Mouse (Mus musculus): Measurements from ENCODE around the gene Usp6nl.

Usp6nl gene

DNA sequence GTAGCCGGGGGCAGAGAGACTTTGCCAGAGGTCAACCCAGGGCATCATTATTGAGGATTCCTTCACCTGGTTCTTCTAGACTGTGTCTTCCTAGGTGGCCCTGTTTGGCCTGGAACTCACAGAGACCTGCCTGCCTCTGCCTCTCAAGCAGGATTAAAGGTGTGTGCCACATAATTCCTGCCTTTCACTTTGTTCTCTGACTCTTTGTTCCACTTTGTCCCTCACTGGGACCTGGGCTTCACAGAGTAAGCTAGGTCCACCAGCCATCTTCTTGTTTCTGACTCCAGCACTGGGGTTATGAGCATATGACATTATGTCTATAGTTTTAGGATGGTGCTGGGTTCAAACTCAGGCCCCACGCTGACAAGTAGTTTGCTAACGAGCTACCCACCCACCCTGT lies 144.9 kb downstream of the Usp6nl start:
- in situ Hi-C loops (cut with MboI): no loop called here

DNA sequence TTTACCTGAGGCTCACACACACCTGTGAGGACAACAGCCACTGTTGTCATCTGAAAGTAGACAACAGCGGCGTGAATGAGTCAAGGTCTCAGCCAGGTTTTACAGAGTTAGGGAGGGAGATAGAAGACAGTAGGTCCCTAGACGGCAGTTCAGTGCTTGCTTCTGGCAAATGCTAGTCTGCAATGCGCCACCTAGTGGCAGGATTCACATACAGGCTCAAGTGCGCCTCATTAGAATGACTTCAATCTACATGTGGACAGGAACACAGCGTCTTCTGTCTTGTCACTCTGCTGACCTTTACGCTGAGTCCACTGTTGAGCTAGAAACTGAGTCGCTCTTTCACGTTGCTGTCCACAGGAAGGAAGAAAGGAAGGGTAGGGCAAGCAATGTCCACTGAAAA lies 146.7 kb downstream of the Usp6nl start:
- in situ Hi-C loops (cut with MboI): no loop called here

DNA sequence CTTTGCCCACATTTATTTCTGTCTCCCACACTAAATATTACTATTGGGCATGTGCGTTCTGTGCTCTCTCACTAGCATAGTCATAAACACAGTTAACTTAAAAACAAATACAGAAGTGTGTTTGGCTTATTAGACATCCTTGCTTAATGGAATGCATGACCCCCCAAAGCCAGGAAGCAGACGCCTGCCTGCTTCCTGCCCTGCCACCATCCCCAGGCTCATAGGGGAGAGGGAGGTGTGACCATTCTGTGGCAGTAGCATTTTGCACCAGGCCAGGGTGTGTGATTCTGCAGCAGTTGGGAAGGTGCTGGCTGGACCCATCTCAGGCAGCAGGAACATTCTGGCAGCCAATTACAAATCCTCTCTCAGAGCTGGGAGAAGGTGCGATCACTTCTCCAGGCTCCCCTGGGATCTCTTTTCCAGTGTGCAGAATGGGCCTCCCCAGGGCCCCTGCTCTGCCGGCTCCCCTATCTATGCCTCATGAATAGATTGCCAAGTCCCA lies 148.7 kb downstream of the Usp6nl start:
- in situ Hi-C loops (cut with MboI): loop anchor here (10.0 kb wide), 1 partner anchor 256 kb away; the partner anchor contains the start of gene Echdc3

DNA sequence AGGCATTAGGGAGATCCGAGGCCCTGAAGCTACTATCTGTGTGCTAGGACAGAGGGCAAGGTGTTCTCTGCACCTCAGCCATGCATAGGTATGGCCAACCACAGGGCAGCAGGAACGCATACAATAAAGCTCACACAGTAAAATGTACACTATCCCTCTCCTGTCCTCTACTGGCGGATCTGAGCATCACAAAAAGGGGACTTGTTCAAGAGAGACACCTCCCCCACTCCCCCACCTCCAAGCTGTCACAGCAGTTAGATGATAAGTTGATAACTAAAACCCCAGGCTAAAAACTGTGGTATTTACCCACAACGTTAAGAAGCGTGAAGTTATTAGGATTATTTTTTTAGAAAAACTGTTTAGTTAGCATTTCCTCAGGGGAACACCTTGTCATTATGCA lies 151.4 kb downstream of the Usp6nl start:
- in situ Hi-C loops (cut with MboI): loop anchor here (10.0 kb wide), 1 partner anchor 259 kb away; the partner anchor contains the start of gene Echdc3

DNA sequence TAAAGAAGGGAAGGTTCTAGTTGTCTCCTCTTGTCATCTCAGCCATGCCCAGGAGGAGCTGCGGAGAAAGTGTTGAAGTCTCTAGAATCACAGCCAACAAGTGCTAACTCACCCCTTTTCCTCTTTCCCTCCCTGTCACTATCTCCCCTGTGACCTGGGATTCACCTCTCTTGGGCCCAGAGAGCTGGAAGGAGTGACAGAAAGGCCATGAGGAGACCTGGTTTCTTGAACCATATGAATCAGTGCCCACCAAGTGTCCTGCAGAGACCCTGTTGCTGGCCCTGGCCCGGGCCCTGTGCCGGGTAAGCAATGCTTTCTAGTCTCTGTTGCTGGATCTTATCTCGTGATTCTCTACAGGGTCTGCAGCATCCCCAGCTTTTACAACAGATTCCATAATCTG lies 155.4 kb downstream of the Usp6nl start:
- in situ Hi-C loops (cut with MboI): loop anchor here (10.0 kb wide), 1 partner anchor 263 kb away; the partner anchor contains the start of gene Echdc3

DNA sequence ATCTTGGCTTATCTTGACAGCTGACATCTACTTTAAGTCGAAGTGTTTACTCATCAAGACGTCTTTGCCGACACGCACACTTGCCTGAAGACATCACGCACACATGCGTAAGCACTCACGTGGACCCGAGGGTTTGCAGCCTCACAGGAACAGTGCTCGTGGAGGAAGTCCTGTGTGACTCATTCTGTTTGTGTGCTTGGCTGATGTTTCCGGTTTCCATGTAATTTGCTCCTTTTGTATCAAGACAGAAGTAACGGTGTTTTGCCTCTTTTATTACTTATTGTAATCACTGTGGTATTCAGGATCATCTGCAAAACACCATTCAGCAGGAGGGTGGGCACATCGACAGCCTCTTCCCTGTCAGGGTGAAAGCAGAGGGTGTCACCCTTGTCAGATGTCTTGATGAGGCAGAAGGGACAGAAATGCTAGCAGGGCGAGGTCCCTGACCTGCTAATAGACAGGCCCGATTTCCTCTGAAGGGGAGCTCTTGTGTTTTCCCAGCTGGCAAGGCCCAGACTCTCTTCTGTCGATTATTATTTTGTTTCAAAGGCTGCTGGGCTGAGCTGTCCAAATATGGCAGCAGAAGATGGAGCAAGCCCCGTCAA lies 156.0 kb downstream of the Usp6nl start:
- in situ Hi-C loops (cut with MboI): loop anchor here (10.0 kb wide), 1 partner anchor 264 kb away; the partner anchor contains the start of gene Echdc3

DNA sequence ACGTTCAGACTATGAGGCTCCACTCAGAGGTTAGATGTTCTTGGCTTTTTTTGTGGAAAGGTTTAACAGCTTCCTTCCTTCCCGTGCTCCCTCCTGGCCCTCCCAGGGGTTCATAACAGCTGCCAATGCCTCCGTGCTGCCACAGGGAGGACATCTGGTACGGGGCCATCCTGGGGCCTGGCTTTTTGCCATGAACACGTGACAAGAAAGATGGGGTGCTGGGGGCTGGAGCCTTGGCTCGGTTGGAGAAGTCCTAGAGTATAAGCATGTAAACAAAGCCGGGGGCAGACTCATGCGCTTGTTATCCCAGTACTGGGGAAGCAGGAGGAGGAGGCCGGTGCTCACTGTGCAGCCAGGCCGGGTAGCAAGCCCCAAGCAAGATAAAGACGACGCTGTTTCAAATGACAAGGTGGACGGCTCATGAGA lies 156.5 kb downstream of the Usp6nl start:
- in situ Hi-C loops (cut with MboI): loop anchor here (10.0 kb wide), 1 partner anchor 264 kb away; the partner anchor contains the start of gene Echdc3

DNA sequence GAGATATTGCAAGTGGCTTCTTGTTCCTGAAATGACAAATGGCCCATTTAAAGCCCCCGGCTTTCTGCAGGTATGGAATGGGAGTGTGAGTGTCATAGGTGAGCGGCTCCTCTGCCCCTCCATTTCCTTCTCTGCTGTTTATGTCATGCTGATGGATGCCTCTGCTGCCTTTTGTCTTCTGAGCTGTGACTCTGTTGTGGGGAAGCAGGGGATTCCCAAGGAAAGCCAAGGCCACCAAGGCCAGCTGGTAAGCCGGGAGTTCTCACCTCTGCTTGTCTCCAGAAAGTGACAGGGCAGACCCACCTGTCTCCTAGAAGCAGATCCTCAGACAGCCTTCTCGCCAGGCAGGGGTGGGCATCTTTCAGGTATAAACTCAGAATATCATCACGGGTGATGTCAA lies 157.2 kb downstream of the Usp6nl start:
- in situ Hi-C loops (cut with MboI): loop anchor here (10.0 kb wide), 1 partner anchor 265 kb away; the partner anchor contains the start of gene Echdc3

DNA sequence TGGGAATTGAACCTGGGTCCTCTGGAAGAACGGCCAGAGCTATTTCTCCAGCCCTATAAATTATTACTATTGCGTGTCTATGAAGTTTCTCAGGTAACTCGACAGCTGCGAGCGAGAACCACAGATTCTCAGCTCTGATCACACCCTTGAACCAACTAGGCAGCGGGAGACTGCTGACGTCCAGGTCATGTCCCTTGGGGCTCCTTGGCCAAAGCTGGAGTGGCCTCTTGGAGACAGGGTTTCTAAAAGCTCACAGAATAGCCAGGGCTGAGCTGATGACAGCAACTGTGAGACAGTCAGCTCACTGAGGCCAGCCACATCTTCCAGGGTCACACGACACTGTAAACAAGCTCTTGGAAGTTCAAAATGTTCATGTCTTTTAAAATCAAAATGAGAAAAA lies 159.5 kb downstream of the Usp6nl start:
- in situ Hi-C loops (cut with MboI): no loop called here

DNA sequence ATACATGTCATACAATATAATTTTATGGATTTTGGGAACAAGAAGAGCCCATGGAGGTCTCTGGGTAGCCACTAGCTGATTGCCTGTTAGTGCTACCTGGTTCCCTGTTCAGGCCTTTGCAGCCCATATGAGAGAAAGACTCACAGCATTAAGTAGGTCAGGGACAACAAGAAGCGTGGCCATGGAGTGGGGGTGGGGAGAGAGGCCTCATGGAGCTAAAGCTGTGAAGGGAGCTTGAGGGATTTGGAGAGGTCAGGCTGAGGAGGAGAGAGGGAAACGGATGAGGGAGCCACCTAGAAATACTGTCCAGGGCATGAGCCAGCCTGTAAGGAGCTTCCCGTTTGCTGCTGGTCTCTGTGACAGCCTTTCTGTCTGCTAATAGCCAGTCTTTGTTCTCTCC lies 159.9 kb downstream of the Usp6nl start:
- in situ Hi-C loops (cut with MboI): no loop called here

DNA sequence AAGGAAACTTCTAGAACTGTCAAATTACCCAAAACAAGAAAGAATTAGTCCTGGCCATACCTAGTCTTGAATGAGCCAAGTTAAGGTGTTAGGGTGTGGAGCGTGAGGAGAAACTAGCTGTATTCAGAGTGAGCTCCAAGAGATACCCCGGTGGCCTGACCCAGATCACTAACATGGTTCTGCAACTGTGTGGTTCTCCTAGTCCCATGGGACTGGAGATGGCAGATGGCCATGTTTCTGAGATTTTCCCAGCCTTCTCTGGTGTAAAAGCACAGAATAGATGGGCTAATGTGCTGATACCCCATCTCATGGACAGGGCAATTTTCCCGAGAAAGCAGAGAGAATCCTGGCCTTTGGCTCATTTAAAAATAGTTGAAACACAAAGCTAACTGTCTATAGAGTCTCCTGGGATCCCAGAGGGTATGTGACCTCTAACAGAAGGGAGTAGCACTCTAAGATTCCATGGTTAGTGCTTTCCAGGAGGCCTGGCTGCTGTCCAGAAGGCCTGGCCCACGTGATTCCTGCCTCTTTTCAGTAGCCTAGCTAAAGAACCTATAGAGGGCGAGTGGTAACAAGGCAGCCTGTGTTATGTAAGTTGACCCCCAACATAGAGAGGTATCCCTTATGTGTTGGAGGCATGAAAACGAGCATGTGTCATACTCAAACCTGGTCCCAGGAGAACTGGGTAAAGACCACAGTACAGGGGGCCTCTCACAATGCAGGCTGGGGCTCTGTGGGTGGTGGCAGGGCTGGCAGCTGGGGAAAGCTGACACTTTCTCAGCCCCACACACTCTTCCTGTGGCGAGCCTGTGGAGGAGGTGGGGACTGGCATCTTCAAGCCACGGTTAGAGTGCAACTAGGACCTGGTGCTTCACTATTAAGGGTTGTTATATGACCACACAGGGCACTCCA lies 160.9 kb downstream of the Usp6nl start:
- in situ Hi-C loops (cut with MboI): no loop called here

DNA sequence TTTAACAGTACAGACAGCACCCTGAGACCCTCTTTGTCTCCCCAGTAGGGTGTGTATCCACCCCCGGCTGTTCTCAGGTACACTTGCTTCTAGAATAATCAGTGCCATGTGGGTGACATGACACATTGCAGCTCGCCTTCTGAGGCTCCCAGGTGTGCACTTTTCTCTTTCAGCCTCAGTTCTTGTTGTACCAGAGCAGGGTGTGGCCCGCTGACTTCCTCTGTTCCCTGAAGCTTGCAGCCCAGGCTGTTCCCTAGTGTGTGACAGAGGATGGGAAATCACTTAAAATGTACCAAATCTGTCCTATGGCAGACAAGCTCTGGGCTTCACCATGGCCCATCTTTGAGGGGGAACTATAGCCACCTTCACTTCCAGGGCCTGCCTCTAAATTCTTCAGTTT lies 161.7 kb downstream of the Usp6nl start:
- in situ Hi-C loops (cut with MboI): no loop called here

DNA sequence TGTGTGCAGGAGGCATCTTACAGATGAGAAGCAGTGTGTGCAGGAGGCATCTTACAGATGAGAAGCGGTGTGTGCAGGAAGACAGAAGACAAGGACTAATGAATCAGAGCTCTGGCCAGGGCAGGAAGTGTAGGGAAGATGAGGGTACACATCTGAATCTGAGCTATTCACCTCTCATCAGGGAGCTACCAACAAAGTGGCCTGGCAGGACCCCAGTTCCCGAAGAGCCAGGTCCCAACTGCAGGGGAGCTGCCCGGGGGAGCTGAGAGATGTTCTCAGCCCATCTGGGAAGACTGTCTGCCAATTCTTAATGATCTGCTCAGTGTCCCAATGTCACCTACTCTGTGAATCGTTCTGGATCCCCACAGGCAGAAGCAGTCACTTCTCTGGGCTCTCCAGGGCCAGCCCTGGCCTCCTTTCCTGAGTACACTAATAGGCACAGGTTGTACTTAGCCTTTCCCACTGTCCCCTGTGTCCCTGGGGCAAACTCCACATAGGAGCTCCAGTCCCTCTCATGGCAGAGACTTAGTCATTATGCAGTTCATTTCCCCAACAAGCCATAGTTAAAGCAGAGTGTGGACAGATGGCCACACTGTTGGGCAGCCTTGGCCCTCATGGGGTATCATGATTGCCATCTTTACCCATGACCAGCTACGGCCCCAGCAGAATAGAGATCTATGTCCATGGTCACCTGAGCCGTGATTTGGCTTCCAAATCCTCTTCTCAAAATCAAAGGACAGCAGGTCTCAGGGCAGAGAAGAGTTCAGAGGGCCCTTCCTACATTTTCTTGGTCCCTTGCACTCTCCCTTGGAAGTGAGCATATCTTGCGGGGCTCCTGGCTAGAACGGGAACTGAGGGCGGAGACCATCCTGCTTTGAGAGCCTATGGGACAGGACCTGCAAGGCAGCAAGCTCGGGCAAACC lies 165.4 kb downstream of the Usp6nl start:
- in situ Hi-C loops (cut with MboI): no loop called here

DNA sequence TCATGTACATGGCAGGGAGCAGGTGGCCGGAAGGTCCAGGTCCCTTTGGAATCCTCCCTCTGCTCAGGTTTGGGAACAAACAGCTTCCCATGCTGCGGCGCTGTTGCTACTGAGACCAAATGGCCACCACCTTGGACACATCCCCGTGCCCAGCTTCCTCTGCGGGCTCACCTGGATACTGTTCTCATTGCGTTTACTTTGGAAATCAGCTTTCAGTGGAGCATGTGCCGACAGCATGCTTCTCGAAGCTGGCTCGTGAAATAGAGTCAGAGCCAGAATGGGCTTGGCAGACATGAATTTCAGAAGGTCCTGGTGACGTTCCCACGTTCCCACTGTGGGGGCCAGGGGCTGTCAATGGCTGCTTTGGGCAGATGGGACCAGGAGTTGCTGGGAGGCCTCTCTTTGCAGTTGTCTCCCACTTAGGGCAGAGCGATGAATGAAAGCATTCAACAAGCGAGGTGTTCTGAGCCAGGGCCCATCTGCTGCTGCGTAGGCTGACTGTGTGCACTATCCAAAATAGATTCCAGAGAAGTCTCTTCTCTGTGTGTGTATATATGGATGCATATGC lies 166.1 kb downstream of the Usp6nl start:
- in situ Hi-C loops (cut with MboI): no loop called here

DNA sequence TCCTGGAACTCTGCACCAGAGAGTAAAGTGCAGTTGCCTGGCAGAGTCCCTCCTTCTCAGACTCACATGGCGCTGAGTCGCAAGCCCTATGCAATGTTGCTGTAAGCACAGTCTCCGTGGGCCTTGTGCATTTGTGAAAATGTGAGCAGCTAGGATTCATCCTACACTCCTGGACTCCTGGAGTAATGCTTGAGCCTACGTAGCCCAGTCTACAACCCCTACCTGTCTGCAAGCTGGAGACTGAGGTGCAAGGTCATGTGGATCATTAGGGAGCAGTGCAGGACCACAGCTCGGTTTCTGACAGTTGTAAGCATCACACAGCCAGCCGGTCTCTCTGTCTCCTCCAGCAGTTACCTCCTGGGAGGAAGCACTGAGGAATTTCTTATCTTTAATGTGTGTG lies 167.6 kb downstream of the Usp6nl start:
- in situ Hi-C loops (cut with MboI): no loop called here

DNA sequence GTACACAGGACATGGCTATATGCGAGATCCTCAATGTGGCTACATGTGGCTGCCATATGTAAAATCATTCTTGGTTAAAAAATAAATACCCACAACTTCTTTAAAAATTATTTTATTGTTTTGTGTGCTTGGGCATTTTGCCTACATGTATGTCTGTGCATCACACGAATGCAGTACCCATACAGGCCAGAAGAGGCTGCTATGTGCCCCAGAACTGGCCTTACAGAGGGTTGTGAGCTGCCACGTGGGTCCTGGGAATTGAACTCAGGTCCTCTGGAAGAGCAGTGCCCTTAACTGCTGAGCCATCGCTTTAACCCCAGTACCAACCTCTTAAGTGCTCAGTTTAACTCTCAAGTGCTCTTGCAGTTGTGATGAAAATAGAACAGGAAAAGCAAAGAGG lies 168.4 kb downstream of the Usp6nl start:
- in situ Hi-C loops (cut with MboI): no loop called here

DNA sequence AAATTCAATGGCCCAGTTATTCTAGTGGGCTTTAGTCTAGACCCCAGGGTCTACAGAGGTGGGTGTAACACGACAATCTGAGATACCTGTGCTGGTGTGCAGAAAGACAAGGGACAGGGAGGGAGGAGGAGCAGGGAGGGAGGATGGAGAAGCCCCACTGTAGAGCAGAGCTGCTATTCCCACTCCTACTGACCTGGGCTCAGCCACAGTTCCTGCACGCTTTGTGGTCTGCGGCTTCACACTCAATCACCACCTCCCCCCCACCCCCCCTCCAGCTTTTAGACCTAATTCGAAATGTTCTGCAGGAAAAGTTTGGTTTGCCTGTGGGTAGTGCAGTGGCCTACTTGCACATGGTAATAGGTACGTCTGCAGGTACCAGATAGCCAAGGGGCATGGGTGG lies 171.4 kb downstream of the Usp6nl start:
- in situ Hi-C loops (cut with MboI): no loop called here
